Mouse (Mus musculus) T-helper 2 cell (primary cell): Measurements from ENCODE around the gene Zc3hc1.

Experiments
- in situ Hi-C: fragments of 300-600 bp; cut with MboI, MseI; formaldehyde crosslinking; loops from one replicate; pipeline ENCODE4 v1.15.1; 2025; ENCODE audit warnings: high pct_unique_total_duplicates

Zc3hc1 gene

GRCm38 (mm10) chr6:30374731-30375510 lies 15.9 kb downstream of the Zc3hc1 start:
- in situ Hi-C loops: loop anchor here (25.0 kb wide), 1 partner anchor 163 kb away; no protein-coding TSS in a partner anchor

GRCm38 (mm10) chr6:30372627-30373369 lies 18.0 kb downstream of the Zc3hc1 start:
- in situ Hi-C loops: loop anchor here (25.0 kb wide), 1 partner anchor 160 kb away; no protein-coding TSS in a partner anchor

- in situ Hi-C loops: loop anchor here (25.0 kb wide), 1 partner anchor 157 kb away; no protein-coding TSS in a partner anchor
Observed at GRCm38 (mm10) chr6:30369291-30369690, 21.5 kb downstream of the Zc3hc1 start.

DNA sequence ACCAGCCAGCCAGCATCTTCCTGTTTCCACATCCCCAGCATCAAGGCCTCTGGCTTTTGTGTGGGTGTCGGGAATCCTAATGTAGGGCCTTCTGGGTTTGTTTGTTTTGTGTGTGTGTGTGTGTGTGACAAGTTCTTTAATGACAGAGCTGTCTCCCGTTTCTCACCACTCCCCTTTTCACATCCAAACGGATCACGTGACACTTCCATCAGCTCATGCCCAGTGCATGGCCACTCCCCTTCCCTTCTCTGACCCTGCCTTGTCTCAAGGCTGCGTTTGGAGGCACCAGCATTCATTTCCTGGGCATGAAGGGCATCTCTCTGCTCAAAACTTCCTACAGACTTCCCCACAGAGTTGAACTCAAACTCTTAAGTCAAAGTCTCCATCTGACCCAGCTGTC lies 27.0 kb downstream of the Zc3hc1 start:
- in situ Hi-C loops: loop anchor here (25.0 kb wide), 1 partner anchor 152 kb away; no protein-coding TSS in a partner anchor

GRCm38 (mm10) chr6:30359762-30360509 lies 30.9 kb downstream of the Zc3hc1 start:
- in situ Hi-C loops: loop anchor here (25.0 kb wide), 1 partner anchor 148 kb away; no protein-coding TSS in a partner anchor

GRCm38 (mm10) chr6:30357561-30358177 lies 33.2 kb downstream of the Zc3hc1 start:
- in situ Hi-C loops: loop anchor here (25.0 kb wide), 1 partner anchor 145 kb away; no protein-coding TSS in a partner anchor

- in situ Hi-C loops: loop anchor here (25.0 kb wide), 1 partner anchor 144 kb away; no protein-coding TSS in a partner anchor
Observed at GRCm38 (mm10) chr6:30356680-30357079, 34.1 kb downstream of the Zc3hc1 start.

- in situ Hi-C loops: loop anchor here (25.0 kb wide), 1 partner anchor 144 kb away; no protein-coding TSS in a partner anchor
Observed at GRCm38 (mm10) chr6:30356161-30356560, 34.7 kb downstream of the Zc3hc1 start.

GRCm38 (mm10) chr6:30355701-30356100 lies 35.1 kb downstream of the Zc3hc1 start:
- in situ Hi-C loops: loop anchor here (25.0 kb wide), 1 partner anchor 143 kb away; no protein-coding TSS in a partner anchor

GRCm38 (mm10) chr6:30354760-30355159 lies 36.1 kb downstream of the Zc3hc1 start:
- in situ Hi-C loops: loop anchor here (5.0 to 25.0 kb wide), 2 partner anchors 57 to 142 kb away; no protein-coding TSS in a partner anchor

DNA sequence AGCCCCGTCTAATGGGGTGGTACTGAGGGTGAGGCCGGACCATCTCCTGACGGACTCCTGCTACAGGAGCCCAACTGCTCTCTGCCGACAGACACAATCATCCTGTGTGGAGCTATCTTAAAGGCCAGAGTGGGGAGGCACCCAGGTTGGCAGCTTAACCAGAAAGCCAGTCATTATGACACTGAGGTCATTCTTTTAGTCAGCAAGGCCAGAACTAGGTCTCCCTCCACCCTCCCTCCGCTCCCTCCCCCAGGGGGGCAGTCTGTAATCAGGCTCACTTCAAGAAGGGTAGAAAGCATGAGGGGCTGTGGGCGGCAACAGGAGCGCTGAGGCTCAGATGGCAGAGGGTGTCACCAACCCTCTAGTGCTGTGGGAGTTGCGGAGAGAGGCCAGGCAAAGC lies 37.2 kb downstream of the Zc3hc1 start:
- in situ Hi-C loops: loop anchor here (5.0 to 25.0 kb wide), 2 partner anchors 56 to 141 kb away; no protein-coding TSS in a partner anchor

DNA sequence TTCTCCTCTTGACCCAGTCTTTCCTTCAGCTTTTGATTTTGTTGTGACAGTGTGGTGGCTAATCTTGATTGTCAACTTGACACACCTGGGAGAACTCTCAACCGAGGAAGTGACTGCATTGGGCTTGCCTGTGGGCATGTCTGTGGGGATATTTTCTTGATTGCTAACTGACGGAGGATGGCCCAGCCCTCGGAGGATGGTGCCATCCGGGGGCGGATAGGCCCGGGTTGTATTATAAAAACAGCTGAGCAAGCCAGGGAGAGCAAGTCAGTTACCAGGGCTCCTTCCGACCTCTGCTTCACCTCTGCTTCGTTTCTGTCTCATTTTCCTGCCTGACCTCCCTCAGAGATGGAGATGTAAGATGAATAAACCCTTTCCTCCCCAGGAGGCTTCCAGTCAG lies 38.1 kb downstream of the Zc3hc1 start:
- in situ Hi-C loops: loop anchor here (5.0 to 25.0 kb wide), 2 partner anchors 55 to 140 kb away; no protein-coding TSS in a partner anchor

GRCm38 (mm10) chr6:30351290-30351689 lies 39.5 kb downstream of the Zc3hc1 start:
- in situ Hi-C loops: loop anchor here (5.0 to 25.0 kb wide), 2 partner anchors 54 to 139 kb away; no protein-coding TSS in a partner anchor

GRCm38 (mm10) chr6:30347288-30347801 lies 43.5 kb downstream of the Zc3hc1 start:
- in situ Hi-C loops: no loop called here

DNA sequence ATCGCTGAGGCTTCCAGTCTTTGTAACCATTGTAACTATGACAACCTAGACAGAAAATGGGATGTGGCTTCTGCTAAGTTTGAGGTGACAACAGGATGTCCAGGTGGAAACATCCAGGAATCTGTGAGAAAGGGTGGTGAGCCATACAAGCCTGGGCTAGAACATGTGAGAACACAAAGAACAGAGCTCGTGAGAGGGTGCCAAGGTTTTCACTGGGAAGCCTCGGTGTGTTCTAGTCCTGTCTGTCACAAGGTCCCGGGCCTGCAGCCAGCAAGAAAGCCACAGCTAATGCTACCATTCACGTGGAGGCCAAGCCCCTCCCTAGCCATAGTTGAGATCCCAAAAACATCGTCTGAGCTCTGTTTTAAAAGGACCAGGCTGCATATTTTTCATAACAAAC lies 44.1 kb downstream of the Zc3hc1 start:
- in situ Hi-C loops: no loop called here

DNA sequence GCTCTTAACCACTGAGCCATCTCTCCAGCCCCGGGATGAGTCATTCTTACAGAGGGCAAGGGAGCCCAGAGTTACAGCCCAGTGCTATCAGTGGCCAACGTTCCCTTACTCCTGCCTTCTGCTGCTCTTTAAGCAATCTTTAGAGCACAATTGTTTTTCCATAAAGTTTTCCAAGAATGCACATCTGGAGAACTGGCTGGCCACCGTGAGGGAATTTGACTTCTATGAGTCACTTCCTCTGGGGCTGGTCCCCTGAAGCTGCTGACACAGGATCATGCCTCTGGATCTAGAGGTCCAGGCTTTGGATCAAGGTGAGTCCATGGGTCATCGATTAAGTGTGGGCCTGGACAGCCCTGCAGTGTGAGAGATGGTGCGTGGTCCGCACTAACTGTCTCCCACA lies 46.8 kb downstream of the Zc3hc1 start:
- in situ Hi-C loops: no loop called here

GRCm38 (mm10) chr6:30340231-30340873 lies 50.5 kb downstream of the Zc3hc1 start:
- in situ Hi-C loops: no loop called here

DNA sequence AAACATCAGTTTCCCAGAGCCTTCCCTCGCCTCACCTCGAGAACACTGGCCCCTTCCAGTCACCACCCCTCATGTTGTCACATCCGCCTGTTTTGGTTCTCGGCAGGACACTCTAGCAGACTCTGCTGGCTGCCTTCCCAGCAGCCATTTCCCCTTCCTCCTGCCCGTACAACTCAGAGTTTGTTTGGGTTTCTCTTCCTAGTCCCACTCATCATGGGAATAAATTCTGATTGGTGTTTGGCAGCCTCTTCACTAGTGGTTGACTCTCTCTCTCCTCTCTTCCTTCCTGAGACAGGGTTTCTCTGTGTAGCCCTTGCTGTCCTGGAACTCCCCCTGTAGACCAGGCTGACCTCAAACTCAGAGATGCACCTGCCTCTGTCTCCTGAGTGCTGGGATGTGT lies 53.9 kb downstream of the Zc3hc1 start:
- in situ Hi-C loops: no loop called here

DNA sequence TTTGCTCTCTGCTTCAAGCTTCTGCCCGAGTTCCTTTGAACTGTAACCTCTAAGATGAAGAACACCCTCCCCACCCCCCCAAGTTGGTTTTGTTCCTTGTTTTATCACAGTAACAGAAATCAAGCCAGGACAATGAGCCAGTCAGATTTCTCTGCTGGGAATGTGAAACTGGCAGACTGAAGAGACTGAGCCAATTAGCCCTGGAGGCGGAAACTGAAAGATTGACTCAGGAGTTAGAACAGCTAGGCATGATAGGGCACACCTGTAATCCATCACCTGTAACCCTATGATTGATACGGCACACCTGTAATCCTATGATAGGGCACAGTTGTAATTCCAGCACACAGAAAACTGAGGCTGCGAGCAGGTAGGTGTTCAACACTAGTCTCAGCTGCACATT lies 58.6 kb downstream of the Zc3hc1 start:
- in situ Hi-C loops: no loop called here

- in situ Hi-C loops: no loop called here
Observed at GRCm38 (mm10) chr6:30330706-30331105, 60.1 kb downstream of the Zc3hc1 start.
